Mouse (Mus musculus): Measurements from ENCODE around the gene Phlpp2.
"Not testable (repeated sequence)": the region's sequence is repeated elsewhere in the genome, so short reads cannot be mapped to it uniquely, and the experiment has no call there.

Gene Phlpp2

DNA sequence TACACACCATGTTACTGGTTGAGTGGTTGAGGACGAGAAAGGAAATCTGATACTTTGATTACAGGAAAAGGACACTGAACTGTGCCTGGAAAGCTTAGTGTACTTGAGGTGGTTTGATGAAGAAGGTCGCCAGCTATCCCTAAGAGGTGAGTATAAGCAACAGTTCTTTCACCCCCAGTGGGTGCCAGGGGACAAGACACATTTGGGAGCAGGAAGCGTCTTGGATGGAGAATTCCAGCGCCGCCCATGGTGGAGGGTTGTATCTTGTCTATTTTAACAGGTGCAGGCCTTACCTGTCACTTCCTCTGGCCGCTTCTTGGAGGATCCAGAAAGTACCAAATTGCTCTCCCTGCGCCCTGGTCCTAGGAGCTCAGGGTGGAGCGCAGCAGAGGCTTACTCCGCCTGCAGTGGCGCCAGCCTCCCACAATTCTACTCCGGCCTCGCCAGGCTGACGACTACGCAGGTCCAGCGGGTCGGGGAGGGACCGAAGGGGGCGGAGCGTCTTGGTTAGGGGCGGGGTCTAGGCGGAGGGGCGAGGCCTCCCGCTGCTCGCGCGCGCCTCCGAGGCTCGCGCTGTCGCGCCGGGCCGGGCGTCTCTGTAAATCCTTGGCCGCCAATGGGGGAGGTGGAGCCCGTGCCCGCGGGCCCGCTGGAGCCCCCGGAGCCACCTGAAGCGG, at the start of gene Phlpp2:
Gene Phlpp2 (plus strand): TSS at position 540 of the 677 bp plus-strand sequence.
- DNase-seq: peak; percentile 93

- DNase-seq: no peak
Measured at GRCm38 (mm10) chr8:109823561-109823960, 44.8 kb upstream of the Phlpp2 start.

DNA sequence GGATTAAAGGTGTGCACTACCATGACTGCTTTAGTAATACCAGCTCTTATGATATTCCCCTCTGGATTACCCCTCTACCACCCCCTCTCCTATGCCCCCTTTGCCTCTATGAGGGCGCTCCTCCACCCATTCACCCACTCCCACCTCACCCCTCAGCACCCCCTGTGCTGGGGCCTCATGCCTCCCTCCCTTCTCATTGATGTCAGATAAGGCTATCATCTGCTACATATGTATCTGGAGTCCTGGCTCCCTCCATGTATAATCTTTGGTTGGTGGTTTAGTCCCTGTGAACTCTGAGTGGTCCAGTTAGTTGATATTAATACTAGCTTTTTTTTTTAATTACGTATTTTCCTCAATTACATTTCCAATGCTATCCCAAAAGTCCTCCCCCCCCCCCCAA, 28.5 kb upstream of the Phlpp2 start:
- no peak for DNase-seq

- DNase-seq: no peak
Measured at GRCm38 (mm10) chr8:109842468-109842867, 25.9 kb upstream of the Phlpp2 start.

GRCm38 (mm10) chr8:109847866-109848265, 20.5 kb upstream of the Phlpp2 start:
- DNase-seq: no peak

- no peak for DNase-seq
Measured at GRCm38 (mm10) chr8:109848981-109849380, 19.4 kb upstream of the Phlpp2 start.

- peak; percentile 52 for DNase-seq
Measured at GRCm38 (mm10) chr8:109853423-109853822, 14.9 kb upstream of the Phlpp2 start.

DNA sequence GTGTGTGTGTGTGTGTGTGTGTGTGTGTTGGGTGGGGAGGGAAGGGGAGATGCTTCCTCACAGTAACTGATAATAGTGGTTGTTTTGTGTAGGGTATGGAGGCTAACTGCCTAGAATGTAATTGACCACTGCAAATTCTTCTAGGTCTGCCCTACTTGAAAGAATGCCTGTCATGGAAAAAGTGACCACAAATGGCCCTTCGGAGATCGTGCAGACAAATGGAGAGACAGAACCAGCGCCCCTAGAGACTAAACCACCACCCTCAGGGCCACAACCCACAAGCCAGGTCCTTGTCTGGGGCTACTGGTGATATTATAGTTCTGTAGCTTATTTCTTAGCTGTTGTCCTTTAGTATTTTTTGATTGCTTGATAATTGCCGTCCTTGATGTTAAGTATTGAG, 13.8 kb upstream of the Phlpp2 start:
- no peak for DNase-seq

DNA sequence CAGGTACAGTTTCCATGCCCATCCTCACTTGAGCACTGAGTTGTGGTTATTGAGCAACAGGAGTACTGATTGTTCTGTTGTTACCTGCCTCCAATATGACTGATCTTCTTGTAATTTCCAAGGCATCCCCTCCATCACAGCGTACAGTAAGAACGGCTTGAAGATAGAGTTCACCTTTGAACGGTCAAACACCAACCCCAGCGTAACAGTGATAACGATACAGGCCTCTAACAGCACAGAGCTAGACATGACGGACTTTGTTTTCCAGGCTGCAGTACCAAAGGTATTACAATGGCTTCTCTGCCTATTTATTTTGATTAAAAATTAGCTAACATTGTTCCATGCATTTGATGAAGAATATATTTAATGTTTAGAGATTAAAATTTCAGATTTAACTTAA, 12.9 kb upstream of the Phlpp2 start:
- DNase-seq: no peak

- DNase-seq: no peak
Measured at GRCm38 (mm10) chr8:109863398-109863797, 4.9 kb upstream of the Phlpp2 start.

DNA sequence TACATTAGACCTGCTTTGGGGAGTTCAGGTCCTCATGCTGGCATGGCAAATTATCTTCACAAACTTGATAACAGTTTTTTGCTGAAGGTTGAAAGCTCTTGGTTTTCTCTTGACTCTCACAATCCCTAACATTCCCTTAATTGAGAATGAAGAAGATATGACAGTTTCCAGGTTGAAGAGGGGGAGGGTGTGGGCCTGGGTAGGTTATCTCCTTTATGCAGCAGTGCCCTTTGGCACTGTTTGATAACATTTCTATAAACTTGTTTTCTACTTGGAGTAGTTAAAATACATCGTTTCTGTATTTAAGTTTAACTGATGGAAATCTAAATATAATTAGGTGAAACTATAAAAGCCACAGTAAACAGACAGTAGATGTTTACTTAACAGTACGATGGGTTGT, 3.5 kb upstream of the Phlpp2 start:
- no peak for DNase-seq

GRCm38 (mm10) chr8:109865536-109865935, 2.8 kb upstream of the Phlpp2 start:
- no peak for DNase-seq

- DNase-seq: no peak
Measured at GRCm38 (mm10) chr8:109866690-109867089, 1.7 kb upstream of the Phlpp2 start.

- peak; percentile 67 for DNase-seq
Measured at GRCm38 (mm10) chr8:109868680-109869361, 479 bp downstream of the Phlpp2 start.

DNA sequence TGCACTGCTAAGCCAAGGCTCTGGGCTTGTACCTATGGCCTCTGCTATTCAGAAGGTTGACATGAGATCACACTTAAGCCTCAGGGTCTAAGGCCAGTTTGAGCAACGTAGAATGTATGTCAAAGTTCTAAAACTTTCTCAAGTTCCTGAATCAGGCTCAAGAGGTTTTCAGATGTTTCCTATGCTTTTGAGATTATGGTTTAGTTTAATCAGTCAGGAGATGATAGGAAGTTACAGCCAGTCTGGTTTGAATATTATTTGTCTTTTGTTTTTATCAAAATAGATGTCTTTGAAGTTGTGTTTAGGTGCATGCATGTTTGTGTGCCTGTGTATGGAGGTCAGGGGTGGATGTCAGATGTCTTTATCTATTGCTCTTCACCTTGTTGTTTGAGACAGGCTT, 2.7 kb downstream of the Phlpp2 start:
- DNase-seq: no peak

GRCm38 (mm10) chr8:109873800-109874199, 5.5 kb downstream of the Phlpp2 start:
- not testable (repeated sequence) for DNase-seq

GRCm38 (mm10) chr8:109880012-109880662, 11.8 kb downstream of the Phlpp2 start:
- DNase-seq: no peak

- no peak for DNase-seq
Measured at GRCm38 (mm10) chr8:109885294-109885693, 17.0 kb downstream of the Phlpp2 start.

GRCm38 (mm10) chr8:109889211-109889610, 20.9 kb downstream of the Phlpp2 start:
- DNase-seq: no peak

DNA sequence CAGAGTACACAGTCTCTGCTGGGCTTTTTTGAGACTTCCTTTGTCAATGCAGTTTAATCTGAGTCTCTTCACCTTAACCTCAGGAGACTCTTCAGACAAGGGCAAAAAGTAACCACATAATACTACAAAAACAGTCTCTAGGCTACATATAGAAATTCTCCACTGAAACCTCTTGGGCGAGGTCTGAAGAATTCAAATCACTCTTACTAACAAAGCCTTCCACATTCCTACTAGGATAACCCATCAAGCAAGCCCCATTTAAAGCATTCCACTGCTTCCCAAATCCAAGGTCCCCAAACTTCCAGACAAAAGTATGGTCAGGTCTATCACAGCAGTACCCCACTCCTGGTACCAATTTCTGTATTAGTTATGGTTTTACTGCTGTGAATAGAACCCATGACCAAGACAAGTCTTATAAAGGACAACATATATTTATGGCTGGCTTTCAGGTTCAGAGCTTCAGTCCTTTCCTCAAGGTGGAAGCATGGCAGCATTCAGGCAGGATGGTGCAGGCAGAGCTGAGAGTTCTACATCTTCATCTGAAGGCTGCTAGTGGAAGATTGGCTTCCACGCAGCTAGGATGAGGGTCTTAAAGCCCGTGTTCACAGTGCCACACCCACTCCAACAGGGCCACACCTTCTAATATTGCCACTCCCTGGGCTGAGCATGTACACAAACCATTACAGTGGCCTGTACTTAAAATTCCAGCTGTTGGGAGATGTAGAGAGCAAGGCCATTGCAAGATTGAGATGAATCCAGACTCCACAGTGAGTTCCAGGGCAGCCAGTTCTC, 22.6 kb downstream of the Phlpp2 start:
- no peak for DNase-seq

DNA sequence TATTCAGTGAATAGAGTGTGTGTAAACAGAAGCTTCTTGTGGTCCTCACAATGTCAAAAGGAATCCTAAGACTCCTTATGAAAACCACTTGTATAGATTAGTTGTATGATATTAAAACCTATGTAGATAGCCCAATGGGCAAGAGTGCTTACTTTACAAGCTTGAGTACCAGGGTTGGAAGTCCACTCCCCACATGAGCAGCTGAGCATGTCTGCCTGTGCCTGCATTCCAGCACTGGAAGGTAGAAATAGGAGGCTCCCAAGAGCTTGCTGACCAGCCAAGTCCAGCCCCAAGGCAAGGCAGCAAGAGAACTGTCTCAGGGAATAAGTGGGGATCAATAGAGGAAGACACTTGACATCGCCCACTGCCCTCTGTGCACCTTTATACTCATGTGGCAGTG, 26.3 kb downstream of the Phlpp2 start:
- no peak for DNase-seq

DNA sequence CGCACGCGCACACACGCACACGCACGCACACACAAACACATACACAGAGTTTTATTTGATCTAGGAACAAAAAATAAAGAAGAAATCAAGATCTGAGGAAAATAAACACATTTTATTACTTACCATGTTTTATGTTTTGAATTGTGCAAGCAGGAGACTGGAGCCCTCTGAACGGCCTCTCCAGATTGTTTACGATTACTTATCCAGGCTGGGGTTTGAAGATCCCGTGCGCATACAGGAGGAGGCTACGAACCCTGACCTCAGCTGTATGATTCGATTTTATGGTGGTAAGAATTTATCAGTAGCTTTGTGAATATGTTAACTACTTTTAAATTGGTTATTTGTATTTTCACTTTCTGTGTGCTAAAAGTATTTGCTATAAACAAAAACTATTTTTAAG, 27.0 kb downstream of the Phlpp2 start:
- no peak for DNase-seq

DNA sequence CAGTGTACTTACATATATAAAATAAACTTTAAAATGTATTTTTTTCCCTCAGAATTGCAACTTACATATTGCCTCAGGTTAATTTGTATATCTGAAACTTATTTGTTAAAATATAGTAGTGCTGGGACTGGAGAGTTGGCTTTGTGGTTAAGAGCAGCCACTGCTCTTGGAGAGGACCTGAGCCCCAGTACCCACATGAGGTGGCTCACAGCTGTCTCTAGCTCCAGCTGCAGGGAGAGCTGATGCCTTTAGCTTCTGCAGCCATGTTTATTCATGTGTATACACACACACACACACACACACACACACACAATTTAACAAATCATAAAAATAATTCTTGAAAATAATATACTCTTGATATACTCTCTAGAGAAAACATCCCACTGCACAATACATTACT, 34.0 kb downstream of the Phlpp2 start:
- no peak for DNase-seq

All from cerebellum, adult 11 months (tissue).